Mouse (Mus musculus) embryonic fibroblast, embryonic 13.5 days (primary cell): ENCODE data around the gene Agrn.

ENCODE experiments used
- CTCF ChIP-seq: IDR thresholded peaks from 2 replicates; pipeline ENCODE4 v1.5.1; 2011; ENCODE audit warnings: mild to moderate bottlenecking, control low read depth, low read length, moderate library complexity, borderline replicate concordance; ENCODE audit not compliant: insufficient read depth
- POLR2A ChIP-seq: IDR thresholded peaks from 2 replicates; pipeline ENCODE4 v1.6.1; 2011; ENCODE audit warnings: low read depth, mild to moderate bottlenecking, control low read depth, low read length, moderate library complexity

DNA sequence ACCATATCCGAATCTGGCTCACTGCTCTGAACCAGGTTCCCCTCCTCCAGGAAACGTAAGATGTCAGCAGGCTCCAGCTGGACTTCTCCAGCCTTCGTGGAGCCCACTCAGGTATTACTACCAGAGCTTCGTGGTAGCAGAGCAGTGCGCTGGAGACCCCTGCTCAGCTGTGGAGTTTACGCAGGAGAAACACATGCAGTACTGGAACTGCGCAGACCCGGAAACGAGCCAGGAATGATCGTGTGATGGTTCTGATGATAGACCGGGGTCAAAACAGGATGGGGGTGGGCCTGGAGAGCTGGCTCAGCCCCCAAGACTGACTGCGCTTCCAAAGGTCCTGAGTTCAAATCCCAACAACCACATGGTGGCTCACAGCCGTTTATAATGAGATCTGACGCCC, 61.5 kb downstream of the Agrn start:
- TF ChIP-seq CTCF (no peak), POLR2A (no peak)
